Mouse (Mus musculus): ENCODE results near the gene Ahrr. TPM values are rescaled to one million over a fixed set of nuclear protein-coding genes. Genes with fewer than 3 reads are reported as not detected.

The Ahrr gene
- polyA plus RNA-seq, 1 experiment = 1.1 TPM

DNA sequence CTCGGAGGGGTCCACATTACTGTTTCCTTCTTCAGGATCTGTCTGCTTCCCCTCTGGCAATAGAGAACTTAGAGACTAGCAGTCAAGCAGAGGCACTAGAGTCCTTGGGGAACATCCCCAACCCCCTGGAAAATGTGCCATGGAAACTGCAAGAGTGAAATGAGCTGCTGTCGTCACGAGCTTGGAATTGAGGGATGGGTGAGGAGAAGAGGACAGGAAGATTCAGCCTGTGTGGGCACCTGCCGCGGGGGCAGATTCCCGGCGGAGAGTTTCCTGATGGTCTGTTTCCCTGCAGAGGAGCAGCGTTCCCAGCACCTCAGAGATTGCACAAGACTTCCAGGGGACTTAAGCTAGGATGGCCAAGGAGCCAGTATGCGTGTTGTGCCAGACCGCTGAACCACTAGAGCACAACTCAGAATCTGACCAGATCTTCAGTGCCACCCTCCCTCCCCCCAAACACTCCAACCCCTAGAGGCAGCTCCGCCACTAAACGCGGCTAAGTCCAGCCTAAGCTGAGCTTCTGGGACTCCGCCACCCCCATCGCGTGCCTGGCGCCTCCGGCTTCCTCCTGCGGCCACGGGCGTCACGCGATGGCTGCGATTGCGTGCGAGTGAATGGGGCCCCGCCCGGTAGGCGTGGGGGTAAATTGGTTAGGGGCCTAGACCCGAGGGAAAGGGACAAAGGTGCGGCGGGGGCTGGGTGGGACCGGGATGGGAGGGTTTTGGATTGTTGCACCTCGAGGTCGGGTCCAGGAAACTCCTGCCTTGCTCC lies 32.5 kb downstream of the Ahrr start:
- H3K4me3 ChIP-seq (ENCODE audit: insufficient read depth, low read length) = peak overlapping the region; percentile 33
- H3K27ac ChIP-seq (ENCODE audit: insufficient read depth, low read length) = no peak overlapping the region
- TF ChIP-seq CTCF (IDR thresholded peaks at IDR 0.05; ENCODE audit: extremely low read depth, insufficient read depth, low read length) (no peak), POLR2A (IDR thresholded peaks at IDR 0.05; ENCODE audit: extremely low read depth, insufficient read depth, low read length) (no peak)
- H3K4me1 ChIP-seq (ENCODE audit: control insufficient read depth, insufficient read depth, low read length) = no peaks in the 10 kb centered on the region

DNA sequence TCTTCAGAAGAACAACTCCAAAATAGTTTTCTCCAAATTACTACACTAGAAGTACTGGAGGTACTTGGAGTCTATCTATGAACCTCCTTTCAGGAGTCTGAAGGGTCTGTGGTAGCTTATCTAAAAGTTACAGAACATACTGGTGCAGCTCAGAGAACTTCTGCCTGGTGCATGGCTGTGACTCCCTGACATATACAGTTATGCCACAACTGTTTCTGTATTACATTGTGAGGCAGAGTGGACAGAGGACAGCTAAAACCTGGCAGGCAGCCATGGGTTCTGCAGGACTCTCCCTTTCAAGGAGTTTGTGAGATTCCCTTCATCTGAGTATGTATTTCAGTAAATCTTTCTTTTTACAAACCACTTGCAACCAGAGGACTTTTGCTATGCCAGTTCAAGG lies 45.6 kb downstream of the Ahrr start:
- Histone ChIP-seq H3K4me3 (ENCODE audit: insufficient read depth, low read length) (no peak overlapping the region), H3K27ac (ENCODE audit: insufficient read depth, low read length) (no peak overlapping the region), H3K4me1 (ENCODE audit: control insufficient read depth, insufficient read depth, low read length) (peaks cover 4% of the 10 kb centered on the region)
- no peak for TF ChIP-seq POLR2A (IDR thresholded peaks at IDR 0.05; ENCODE audit: extremely low read depth, insufficient read depth, low read length)
- TF ChIP-seq CTCF (IDR thresholded peaks at IDR 0.05; ENCODE audit: extremely low read depth, insufficient read depth, low read length) = no peak

DNA sequence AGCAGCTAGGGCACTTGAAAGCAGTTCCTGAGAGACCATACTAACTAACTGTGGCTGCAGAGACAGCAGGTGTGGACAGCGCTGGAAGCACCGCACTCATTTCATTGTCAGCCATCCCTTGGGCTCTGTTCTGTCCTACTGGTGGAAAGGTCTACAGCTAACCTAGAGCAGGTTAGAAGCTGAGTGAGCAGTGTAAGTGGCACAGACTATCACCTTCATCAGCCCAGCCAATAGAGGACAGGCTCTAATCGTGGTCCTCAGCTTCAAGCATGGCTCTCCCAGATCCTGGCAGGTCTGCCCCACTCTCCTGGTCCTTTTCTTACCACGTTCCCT lies 46.3 kb downstream of the Ahrr start:
- no peak for TF ChIP-seq CTCF (IDR thresholded peaks at IDR 0.05; ENCODE audit: extremely low read depth, insufficient read depth, low read length)
- Histone ChIP-seq H3K4me1 (ENCODE audit: control insufficient read depth, insufficient read depth, low read length) (peaks cover 4% of the 10 kb centered on the region), H3K4me3 (ENCODE audit: insufficient read depth, low read length) (no peak overlapping the region), H3K27ac (ENCODE audit: insufficient read depth, low read length) (no peak overlapping the region)

DNA sequence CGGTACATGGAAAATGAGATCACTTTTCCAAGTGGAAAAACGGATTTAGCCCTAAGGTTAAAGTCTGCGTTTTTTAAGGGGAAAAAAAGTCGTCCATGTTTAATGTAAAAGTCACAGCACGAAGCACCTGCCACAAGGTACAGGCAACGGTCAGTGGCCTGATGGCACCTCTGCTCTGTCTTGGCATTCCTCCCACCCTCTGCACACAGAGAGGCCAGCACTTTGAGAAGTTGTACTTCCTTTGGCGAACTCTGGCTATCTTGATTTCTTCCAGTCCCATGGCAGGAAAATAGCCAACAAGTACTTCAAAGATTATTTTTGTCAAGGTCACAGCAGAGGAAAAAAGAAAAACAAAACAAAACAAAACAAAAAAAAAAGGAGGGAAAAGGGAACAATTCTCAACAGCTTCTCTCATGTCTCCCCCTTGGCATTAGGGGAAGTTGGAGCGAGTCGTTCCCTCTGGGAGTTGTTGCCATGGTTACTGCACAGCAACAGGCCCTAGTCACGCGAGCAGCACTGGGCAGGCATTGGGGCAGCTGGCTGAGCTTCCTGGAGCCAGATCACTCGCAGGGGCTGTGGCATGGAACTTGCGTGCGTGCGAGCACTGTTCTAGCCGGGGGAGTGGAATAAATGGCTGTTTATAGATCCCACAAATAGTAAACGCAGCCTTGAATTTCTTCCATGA lies 46.8 kb downstream of the Ahrr start:
- Histone ChIP-seq H3K4me1 (ENCODE audit: control insufficient read depth, insufficient read depth, low read length) (peaks cover 4% of the 10 kb centered on the region), H3K27ac (ENCODE audit: insufficient read depth, low read length) (no peak overlapping the region), H3K4me3 (ENCODE audit: insufficient read depth, low read length) (no peak overlapping the region)
- TF ChIP-seq POLR2A (IDR thresholded peaks at IDR 0.05; ENCODE audit: extremely low read depth, insufficient read depth, low read length) = no peak
- no peak for TF ChIP-seq CTCF (IDR thresholded peaks at IDR 0.05; ENCODE audit: extremely low read depth, insufficient read depth, low read length)

DNA sequence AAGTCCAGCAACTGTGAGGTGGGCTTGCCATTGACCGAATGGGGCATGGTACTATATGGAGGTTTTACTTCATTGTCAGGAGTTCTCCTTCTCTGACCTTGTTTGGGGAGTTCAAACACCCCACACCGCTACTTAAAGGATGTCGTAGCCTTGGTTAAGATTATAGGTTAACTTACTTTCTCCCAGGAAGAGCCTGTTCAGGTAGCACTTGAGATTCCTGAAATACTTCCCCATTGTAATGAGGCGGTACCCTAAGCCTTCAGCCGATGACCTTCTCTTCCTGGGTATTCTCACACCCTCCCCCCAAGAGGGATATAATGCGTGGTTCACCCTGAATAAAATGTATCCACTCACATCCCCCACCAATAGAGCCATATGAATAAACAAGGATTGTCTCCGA lies 54.6 kb downstream of the Ahrr start:
- no peaks in the 10 kb centered on the region for H3K4me1 ChIP-seq (ENCODE audit: control insufficient read depth, insufficient read depth, low read length)

DNA sequence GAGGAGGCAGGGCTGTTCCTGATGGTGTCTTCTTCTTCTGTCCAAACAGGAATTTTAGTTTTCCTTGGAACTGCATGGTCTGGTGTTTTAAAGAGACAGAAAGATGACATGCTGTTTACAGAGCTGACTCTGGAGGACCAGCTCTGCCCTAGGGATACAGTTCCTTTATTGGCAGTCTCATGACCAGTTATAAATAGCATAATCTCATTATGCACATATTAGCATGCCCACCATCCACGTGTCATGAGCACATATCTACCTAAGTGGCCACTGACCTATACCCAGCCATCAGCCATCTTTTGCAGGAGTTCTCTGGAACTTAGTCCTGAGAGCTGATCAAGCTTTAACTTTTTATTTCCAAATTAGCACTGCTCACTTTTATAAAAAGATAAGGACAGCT lies 71.5 kb downstream of the Ahrr start:
- TF ChIP-seq POLR2A (IDR thresholded peaks at IDR 0.05; ENCODE audit: extremely low read depth, insufficient read depth, low read length) (no peak), CTCF (IDR thresholded peaks at IDR 0.05; ENCODE audit: extremely low read depth, insufficient read depth, low read length) (no peak)

More for the DNA sequence above, 54.6 kb downstream of the Ahrr start:
- no peak for TF ChIP-seq POLR2A (IDR thresholded peaks at IDR 0.05; ENCODE audit: extremely low read depth, insufficient read depth, low read length)
- no peak for TF ChIP-seq CTCF (IDR thresholded peaks at IDR 0.05; ENCODE audit: extremely low read depth, insufficient read depth, low read length)
- H3K27ac ChIP-seq (ENCODE audit: insufficient read depth, low read length) = no peak overlapping the region
- H3K4me3 ChIP-seq (ENCODE audit: insufficient read depth, low read length) = no peak overlapping the region

DNA sequence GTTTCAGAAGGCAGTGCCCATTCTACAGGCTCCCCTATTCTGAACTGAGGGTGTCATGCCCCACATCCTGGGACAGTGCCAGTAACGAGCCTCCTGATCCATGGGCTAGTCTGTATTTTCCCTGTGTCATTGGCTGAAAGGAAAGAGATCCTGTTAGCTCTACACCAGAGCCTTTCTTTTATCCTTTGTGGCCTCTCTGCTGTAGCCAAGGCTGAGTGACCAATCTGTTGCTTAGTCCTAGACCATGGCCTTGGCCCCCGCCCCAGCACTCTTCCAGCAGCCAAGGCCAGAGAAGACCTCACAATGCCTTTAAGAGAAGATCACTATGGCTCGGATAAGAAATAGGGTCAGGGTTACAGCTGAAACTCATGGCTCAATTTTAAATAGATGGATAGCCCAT lies 73.7 kb downstream of the Ahrr start:
- H3K4me3 ChIP-seq (ENCODE audit: insufficient read depth, low read length) = no peak overlapping the region
- H3K27ac ChIP-seq (ENCODE audit: insufficient read depth, low read length) = no peak overlapping the region
- H3K4me1 ChIP-seq (ENCODE audit: control insufficient read depth, insufficient read depth, low read length) = no peaks in the 10 kb centered on the region
- TF ChIP-seq POLR2A (IDR thresholded peaks at IDR 0.05; ENCODE audit: extremely low read depth, insufficient read depth, low read length) (no peak), CTCF (IDR thresholded peaks at IDR 0.05; ENCODE audit: extremely low read depth, insufficient read depth, low read length) (no peak)

More for the DNA sequence above, 71.5 kb downstream of the Ahrr start:
- Histone ChIP-seq H3K4me1 (ENCODE audit: control insufficient read depth, insufficient read depth, low read length) (no peaks in the 10 kb centered on the region), H3K4me3 (ENCODE audit: insufficient read depth, low read length) (no peak overlapping the region), H3K27ac (ENCODE audit: insufficient read depth, low read length) (no peak overlapping the region)

DNA sequence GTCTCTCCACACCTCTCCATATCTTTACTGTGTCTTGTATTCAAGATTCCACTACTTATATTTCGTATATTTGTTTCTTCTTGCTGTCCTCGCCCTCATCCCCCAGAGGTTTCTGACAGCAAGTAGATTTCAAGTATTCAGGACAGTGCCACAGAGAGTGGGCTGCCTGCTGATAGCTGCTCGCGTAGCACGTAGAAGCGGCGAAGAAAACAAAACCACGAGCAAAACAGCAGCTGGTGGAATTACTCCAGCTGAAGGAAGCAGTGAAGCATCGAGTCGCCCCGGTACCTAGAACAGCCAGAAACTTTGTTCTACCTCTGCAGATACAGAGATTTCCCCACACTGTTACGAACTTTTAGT lies 83.2 kb downstream of the Ahrr start:
- Histone ChIP-seq H3K4me1 (ENCODE audit: control insufficient read depth, insufficient read depth, low read length) (peaks cover 2% of the 10 kb centered on the region; the same call in 1 of the 2 replicates), H3K27ac (ENCODE audit: insufficient read depth, low read length) (peak overlapping the region; percentile 83), H3K4me3 (ENCODE audit: insufficient read depth, low read length) (peak overlapping the region; percentile 58)
- TF ChIP-seq CTCF (IDR thresholded peaks at IDR 0.05; ENCODE audit: extremely low read depth, insufficient read depth, low read length) = no peak
- no peak for TF ChIP-seq POLR2A (IDR thresholded peaks at IDR 0.05; ENCODE audit: extremely low read depth, insufficient read depth, low read length)

DNA sequence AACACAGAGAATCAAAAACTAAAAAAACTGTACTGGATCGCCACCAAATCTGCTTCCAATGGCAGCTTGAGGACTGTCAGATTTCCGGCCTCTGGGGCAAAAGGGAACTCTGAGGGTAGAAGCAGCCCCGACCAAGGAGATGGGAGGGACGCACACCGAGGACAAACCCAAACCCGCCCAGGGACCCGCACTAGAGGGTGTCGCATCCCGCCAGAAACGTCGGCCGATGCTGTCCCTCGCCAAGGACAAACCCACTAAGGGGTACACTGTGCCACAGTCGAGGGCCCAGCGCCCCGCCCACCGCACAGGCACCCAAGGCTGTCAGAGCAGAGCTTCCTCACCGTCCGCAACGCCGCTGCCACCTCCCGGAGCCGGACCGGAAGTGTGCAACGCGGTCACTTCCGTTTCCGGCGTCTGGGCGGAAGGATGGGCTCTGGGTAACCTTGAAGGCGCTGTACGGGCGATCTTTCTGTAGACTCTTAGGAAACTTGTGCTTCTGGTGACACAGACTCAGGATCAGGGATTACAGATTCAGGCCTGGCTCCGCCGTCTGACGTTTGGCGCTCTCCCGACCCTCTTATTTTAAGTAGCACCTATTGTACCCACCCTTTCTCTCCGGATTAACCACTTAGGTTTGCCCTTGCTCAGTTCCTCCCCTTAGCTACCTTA lies 83.7 kb downstream of the Ahrr start, which contains the start of gene Exoc3:
TSS of gene Exoc3 (minus strand) at position 416 of the 669 bp plus-strand sequence.
- H3K27ac ChIP-seq (ENCODE audit: insufficient read depth, low read length) = peak within 1 kb of the TSS; percentile 83
- H3K4me1 ChIP-seq (ENCODE audit: control insufficient read depth, insufficient read depth, low read length) = peaks cover 2% of the 10 kb centered on the region; the same call in 1 of the 2 replicates
- peak within 1 kb of the TSS; percentile 58 for H3K4me3 ChIP-seq (ENCODE audit: insufficient read depth, low read length)
- TF ChIP-seq CTCF (IDR thresholded peaks at IDR 0.05; ENCODE audit: extremely low read depth, insufficient read depth, low read length) = no peak
- TF ChIP-seq POLR2A (IDR thresholded peaks at IDR 0.05; ENCODE audit: extremely low read depth, insufficient read depth, low read length) = peak; percentile 93

Data from cortical plate, adult 2 months (tissue).